8 mouse cellular contexts compared by ENCODE assay signal in genomic region chr12:104952458-104952857, GRCm38 (mm10). TPM values are rescaled to one million over a fixed set of nuclear protein-coding genes. Genes with fewer than 3 reads are reported as not detected.
DNase-seq lines count a peak whose midpoint lies in the region; ATAC-seq and TF ChIP-seq lines count a peak whose summit lies in the region.

No protein-coding gene starts in this region.

- no peak overlapping the region for H3K27ac ChIP-seq in cerebellum, adult 2 months (ENCODE audit: insufficient read depth, low read length)
- no peak overlapping the region for H3K27ac ChIP-seq in hindbrain, embryonic 15.5 days (replicated peaks)

- TF ChIP-seq POLR2A in cerebellum, adult 2 months (IDR thresholded peaks at IDR 0.05; ENCODE audit: borderline replicate concordance, insufficient read depth, low read length): no peak

- ATAC-seq in hindbrain, embryonic 15.5 days (ENCODE audit: low FRiP score, low read depth): peak; percentile 42; the same call in 1 of the 2 replicates

- H3K9me3 ChIP-seq in hindbrain, embryonic 15.5 days: no peaks in the 10 kb centered on the region

- peak; percentile 85 for TF ChIP-seq CTCF in cerebellum, adult 2 months (IDR thresholded peaks at IDR 0.05; ENCODE audit: borderline replicate concordance, insufficient read depth, low read depth, low read length)

- H3K4me3 ChIP-seq in cerebellum, adult 2 months (replicated peaks; ENCODE audit: insufficient read depth, low read depth, low read length): no peak overlapping the region
- H3K4me3 ChIP-seq in hindbrain, embryonic 15.5 days: no peak overlapping the region

- no peaks in the 10 kb centered on the region for H3K27me3 ChIP-seq in cerebellum, adult 2 months (ENCODE audit: control insufficient read depth, insufficient read depth, low read length)
- H3K27me3 ChIP-seq in hindbrain, embryonic 15.5 days: no peaks in the 10 kb centered on the region

- H3K36me3 ChIP-seq in hindbrain, embryonic 15.5 days: no peaks in the 10 kb centered on the region

- H3K4me2 ChIP-seq in hindbrain, embryonic 15.5 days: no peak overlapping the region

- no peak overlapping the region for H3K9ac ChIP-seq in hindbrain, embryonic 15.5 days

- 14% methylated on average over 5 of the region's 5 CpGs for WGBS in cerebellum, adult 2 months
- 8% methylated on average over 5 of the region's 5 CpGs for WGBS in hindbrain, embryonic 15.5 days

- DNase-seq in MN1 (ENCODE audit: low spot score): peak; percentile 61
- DNase-seq in cerebellum, adult 2 months: peak; percentile 51 to 64
- DNase-seq in forelimb bud, embryonic 11.5 days (ENCODE audit: low read depth, low spot score): peak; percentile 75
- DNase-seq in layer of hippocampus, postnatal 25 days (ENCODE audit: extremely low spot score in 1 of 2, low spot score in 1 of 2): peak; percentile 75 to 91
- peak; percentile 67 to 83 for DNase-seq in lung, postnatal 4 days
- DNase-seq in right cerebral cortex, postnatal 10 days (ENCODE audit: low spot score in 2 of 2): peak; percentile 57 to 81
- peak; percentile 79 for DNase-seq in urinary bladder, postnatal 14 days (ENCODE audit: low spot score)

- peaks cover 15% of the 10 kb centered on the region for H3K4me1 ChIP-seq in cerebellum, adult 2 months (ENCODE audit: control insufficient read depth, insufficient read depth, low read length)
- H3K4me1 ChIP-seq in hindbrain, embryonic 15.5 days (replicated peaks): peaks cover 11% of the 10 kb centered on the region

RNA-seq across cellular contexts. Expression of gene Syne3, which starts 57.2 kb away (rescaled TPM):
- polyA plus RNA-seq in cerebellum, adult 2 months (2012; rRNA removed): 1.1 and 1.2 TPM in 2 replicates
- 0.36 and 0.43 TPM in 2 replicates for polyA plus RNA-seq in hindbrain, embryonic 15.5 days (2015; fragmentation: Nextera tagmentation; extraction: Ambion mirVana)
- total RNA-seq in layer of hippocampus, postnatal 25 days (2021): 1 to 10 TPM; 1.2 to 1.3 TPM
